Mouse (Mus musculus): ENCODE results near the gene Exosc7. TPM values are rescaled to one million over a fixed set of nuclear protein-coding genes. Genes with fewer than 3 reads are reported as not detected.

Gene Exosc7
- polyA plus RNA-seq, 1 experiment from 2014 or later, result 110 TPM

DNA sequence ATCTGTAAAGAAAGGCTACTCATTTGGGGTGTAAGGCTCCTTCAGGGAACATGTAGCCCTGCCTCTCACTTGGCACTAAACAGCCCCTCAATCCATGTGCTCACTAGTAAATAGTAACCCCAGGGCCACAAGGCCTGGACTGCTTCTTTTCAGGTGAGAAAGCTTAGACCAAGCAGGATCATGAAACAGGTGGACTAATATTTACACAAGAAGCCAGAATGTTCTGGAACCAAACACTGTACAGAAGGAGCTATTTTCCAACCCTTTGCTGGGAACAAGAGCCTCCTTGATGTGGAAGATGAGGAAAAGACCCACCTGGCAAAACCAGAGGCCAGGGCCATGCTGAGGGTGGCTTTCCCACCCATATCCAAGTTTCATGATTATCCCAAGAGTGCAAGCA lies 9.6 kb upstream of the Exosc7 start:
- peaks cover 9% of the 10 kb centered on the region; the same call in 1 of the 2 replicates for H3K36me3 ChIP-seq (ENCODE audit: control insufficient read depth, insufficient read depth, low read length)
- no peaks in the 10 kb centered on the region for H3K4me1 ChIP-seq (ENCODE audit: control insufficient read depth, insufficient read depth, low read length)
- H3K27me3 ChIP-seq (ENCODE audit: control insufficient read depth, insufficient read depth, low read length), result no peaks in the 10 kb centered on the region
- DNase-seq (ENCODE audit: low spot score) (no peak), ATAC-seq (ENCODE audit: insufficient read depth, low FRiP score, low TSS enrichment) (no peak)
- H3K27ac ChIP-seq (ENCODE audit: low read depth, low read length), result no peak overlapping the region
- no peak overlapping the region for H3K4me3 ChIP-seq (ENCODE audit: low read depth, low read length)
- H3K4me2 ChIP-seq (ENCODE audit: low read depth), result no peak overlapping the region
- H3K9ac ChIP-seq (ENCODE audit: low read length), result no peak overlapping the region
- no peaks in the 10 kb centered on the region for H3K9me3 ChIP-seq (ENCODE audit: control insufficient read depth, low read length)

GRCm38 (mm10) chr9:123104362-123104761 lies 8.7 kb upstream of the Exosc7 start:
- H3K9me3 ChIP-seq (ENCODE audit: control insufficient read depth, low read length), result no peaks in the 10 kb centered on the region
- no peak overlapping the region for H3K4me2 ChIP-seq (ENCODE audit: low read depth)
- H3K36me3 ChIP-seq (ENCODE audit: control insufficient read depth, insufficient read depth, low read length), result peaks cover 9% of the 10 kb centered on the region; the same call in 1 of the 2 replicates
- H3K27ac ChIP-seq (ENCODE audit: low read depth, low read length), result no peak overlapping the region
- no peak overlapping the region for H3K9ac ChIP-seq (ENCODE audit: low read length)
- DNase-seq (ENCODE audit: low spot score) (no peak), ATAC-seq (ENCODE audit: insufficient read depth, low FRiP score, low TSS enrichment) (no peak)
- no peaks in the 10 kb centered on the region for H3K4me1 ChIP-seq (ENCODE audit: control insufficient read depth, insufficient read depth, low read length)
- no peak overlapping the region for H3K4me3 ChIP-seq (ENCODE audit: low read depth, low read length)
- H3K27me3 ChIP-seq (ENCODE audit: control insufficient read depth, insufficient read depth, low read length), result no peaks in the 10 kb centered on the region

GRCm38 (mm10) chr9:123107186-123107585 lies 5.8 kb upstream of the Exosc7 start:
- no peak for DNase-seq (ENCODE audit: low spot score)
- no peak overlapping the region for H3K4me2 ChIP-seq (ENCODE audit: low read depth)
- no peaks in the 10 kb centered on the region for H3K9me3 ChIP-seq (ENCODE audit: control insufficient read depth, low read length)
- ATAC-seq (ENCODE audit: insufficient read depth, low FRiP score, low TSS enrichment), result no peak
- no peak overlapping the region for H3K4me3 ChIP-seq (ENCODE audit: low read depth, low read length)
- no peaks in the 10 kb centered on the region for H3K27me3 ChIP-seq (ENCODE audit: control insufficient read depth, insufficient read depth, low read length)
- 0 out of 2 replicates have a peak, but pooled peaks cover 3% of the 10 kb centered on the region for H3K36me3 ChIP-seq (ENCODE audit: control insufficient read depth, insufficient read depth, low read length)
- H3K4me1 ChIP-seq (ENCODE audit: control insufficient read depth, insufficient read depth, low read length), result peaks cover 3% of the 10 kb centered on the region; the same call in 1 of the 2 replicates
- H3K9ac ChIP-seq (ENCODE audit: low read length), result no peak overlapping the region
- no peak overlapping the region for H3K27ac ChIP-seq (ENCODE audit: low read depth, low read length)
- WGBS, result 94% methylated on average over 4 of the region's 4 CpGs

DNA sequence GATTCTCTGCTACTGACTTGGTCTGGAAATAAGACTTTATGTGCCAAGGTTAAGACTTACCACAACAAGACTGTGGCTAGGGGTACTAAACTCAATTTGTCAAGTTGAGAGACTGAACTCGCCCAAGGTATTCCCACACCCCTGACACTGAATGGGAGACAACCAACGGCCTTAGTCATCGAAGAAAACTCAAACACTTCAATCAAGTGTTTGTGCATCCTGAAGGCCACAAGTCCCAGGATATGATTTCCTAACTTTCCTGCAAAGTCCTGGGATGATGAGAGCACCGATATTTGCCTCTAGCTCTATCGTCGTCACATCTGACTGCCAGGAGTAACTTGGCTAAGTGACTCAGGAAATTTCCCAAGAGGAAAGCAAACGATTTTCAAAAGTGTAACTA lies 3.8 kb upstream of the Exosc7 start:
- ATAC-seq (ENCODE audit: insufficient read depth, low FRiP score, low TSS enrichment) (no peak), DNase-seq (ENCODE audit: low spot score) (no peak)
- 95% methylated on average over 7 of the region's 7 CpGs for WGBS
- Histone ChIP-seq H3K27me3 (ENCODE audit: control insufficient read depth, insufficient read depth, low read length) (no peaks in the 10 kb centered on the region), H3K9me3 (ENCODE audit: control insufficient read depth, low read length) (no peaks in the 10 kb centered on the region), H3K4me3 (ENCODE audit: low read depth, low read length) (no peak overlapping the region), H3K27ac (ENCODE audit: low read depth, low read length) (no peak overlapping the region), H3K36me3 (ENCODE audit: control insufficient read depth, insufficient read depth, low read length) (0 out of 2 replicates have a peak, but pooled peaks cover 3% of the 10 kb centered on the region), H3K4me1 (ENCODE audit: control insufficient read depth, insufficient read depth, low read length) (peaks cover 9% of the 10 kb centered on the region), H3K9ac (ENCODE audit: low read length) (no peak overlapping the region), H3K4me2 (ENCODE audit: low read depth) (no peak overlapping the region)

DNA sequence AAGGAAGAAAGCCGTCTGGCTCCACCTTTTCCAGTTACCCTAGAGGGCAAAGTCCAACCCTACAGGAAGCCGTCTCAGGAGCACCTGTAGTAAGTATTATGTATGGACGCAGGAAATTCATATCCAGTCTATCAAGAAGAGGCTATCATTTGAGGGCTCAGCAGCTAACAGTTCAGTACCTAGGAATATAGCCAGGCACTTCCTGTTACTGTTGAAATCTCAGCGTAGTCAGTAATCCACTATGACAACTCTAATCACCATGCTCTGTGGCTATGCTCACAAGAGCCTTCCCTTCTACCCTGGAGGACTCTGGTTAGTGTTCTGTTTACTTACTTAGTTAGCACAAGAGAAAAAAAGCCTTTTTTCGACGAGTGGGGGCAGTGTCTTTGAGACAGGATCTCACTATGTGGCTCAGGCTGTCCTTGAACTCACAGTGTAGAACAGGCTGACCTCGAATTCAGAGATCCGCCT lies 1.2 kb upstream of the Exosc7 start:
- Histone ChIP-seq H3K9me3 (ENCODE audit: control insufficient read depth, low read length) (no peaks in the 10 kb centered on the region), H3K4me1 (ENCODE audit: control insufficient read depth, insufficient read depth, low read length) (peaks cover 9% of the 10 kb centered on the region), H3K9ac (ENCODE audit: low read length) (peak overlapping the region; percentile 94), H3K27me3 (ENCODE audit: control insufficient read depth, insufficient read depth, low read length) (no peaks in the 10 kb centered on the region), H3K4me2 (ENCODE audit: low read depth) (peak overlapping the region; percentile 96), H3K27ac (ENCODE audit: low read depth, low read length) (no peak overlapping the region), H3K36me3 (ENCODE audit: control insufficient read depth, insufficient read depth, low read length) (0 out of 2 replicates have a peak, but pooled peaks cover 2% of the 10 kb centered on the region), H3K4me3 (ENCODE audit: low read depth, low read length) (peak overlapping the region; percentile 91)
- no peak for ATAC-seq (ENCODE audit: insufficient read depth, low FRiP score, low TSS enrichment)
- WGBS, result 68% methylated on average over 8 of the region's 8 CpGs
- DNase-seq (ENCODE audit: low spot score), result no peak

GRCm38 (mm10) chr9:123113931-123114330 lies 916 bp downstream of the Exosc7 start:
- no peaks in the 10 kb centered on the region for H3K9me3 ChIP-seq (ENCODE audit: control insufficient read depth, low read length)
- WGBS, result 69% methylated on average over 6 of the region's 6 CpGs
- no peak overlapping the region for H3K27ac ChIP-seq (ENCODE audit: low read depth, low read length)
- ATAC-seq (ENCODE audit: insufficient read depth, low FRiP score, low TSS enrichment) (no peak), DNase-seq (ENCODE audit: low spot score) (no peak)
- peaks cover 2% of the 10 kb centered on the region; the same call in 1 of the 2 replicates for H3K36me3 ChIP-seq (ENCODE audit: control insufficient read depth, insufficient read depth, low read length)
- peaks cover 9% of the 10 kb centered on the region for H3K4me1 ChIP-seq (ENCODE audit: control insufficient read depth, insufficient read depth, low read length)
- H3K4me3 ChIP-seq (ENCODE audit: low read depth, low read length), result peak overlapping the region; percentile 91
- no peaks in the 10 kb centered on the region for H3K27me3 ChIP-seq (ENCODE audit: control insufficient read depth, insufficient read depth, low read length)
- peak overlapping the region; percentile 96 for H3K4me2 ChIP-seq (ENCODE audit: low read depth)
- peak overlapping the region; percentile 94 for H3K9ac ChIP-seq (ENCODE audit: low read length)

DNA sequence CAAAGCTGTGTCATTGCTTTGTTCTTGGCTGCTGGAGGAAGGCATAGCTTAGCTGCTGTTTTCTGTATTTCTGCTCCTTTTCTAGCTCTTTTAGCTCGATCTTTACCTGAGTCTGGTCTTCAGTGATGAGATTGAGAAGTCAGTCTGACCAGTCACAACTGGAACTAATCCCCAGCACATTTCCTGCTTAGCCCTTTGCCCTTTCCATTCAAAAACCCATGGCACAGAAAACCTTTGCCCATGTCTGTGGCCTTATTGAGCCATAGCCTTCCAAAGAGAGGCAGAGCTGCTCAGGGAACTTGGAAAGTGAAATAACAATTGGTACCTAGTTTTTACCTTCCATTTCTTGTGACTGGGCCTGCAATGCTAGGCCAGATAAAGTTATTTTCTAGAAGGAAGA lies 2.6 kb downstream of the Exosc7 start:
- no peaks in the 10 kb centered on the region for H3K9me3 ChIP-seq (ENCODE audit: control insufficient read depth, low read length)
- H3K4me3 ChIP-seq (ENCODE audit: low read depth, low read length), result no peak overlapping the region
- ATAC-seq (ENCODE audit: insufficient read depth, low FRiP score, low TSS enrichment) (no peak), DNase-seq (ENCODE audit: low spot score) (no peak)
- peaks cover 9% of the 10 kb centered on the region for H3K4me1 ChIP-seq (ENCODE audit: control insufficient read depth, insufficient read depth, low read length)
- no peak overlapping the region for H3K9ac ChIP-seq (ENCODE audit: low read length)
- H3K36me3 ChIP-seq (ENCODE audit: control insufficient read depth, insufficient read depth, low read length), result peaks cover 7% of the 10 kb centered on the region
- H3K4me2 ChIP-seq (ENCODE audit: low read depth), result no peak overlapping the region
- 96% methylated on average over 1 of the region's 1 CpGs for WGBS
- no peaks in the 10 kb centered on the region for H3K27me3 ChIP-seq (ENCODE audit: control insufficient read depth, insufficient read depth, low read length)
- no peak overlapping the region for H3K27ac ChIP-seq (ENCODE audit: low read depth, low read length)

GRCm38 (mm10) chr9:123123017-123123416 lies 10.0 kb downstream of the Exosc7 start:
- no peak for ATAC-seq (ENCODE audit: insufficient read depth, low FRiP score, low TSS enrichment)
- H3K36me3 ChIP-seq (ENCODE audit: control insufficient read depth, insufficient read depth, low read length), result peaks cover 13% of the 10 kb centered on the region
- H3K9ac ChIP-seq (ENCODE audit: low read length), result no peak overlapping the region
- no peaks in the 10 kb centered on the region for H3K9me3 ChIP-seq (ENCODE audit: control insufficient read depth, low read length)
- H3K4me2 ChIP-seq (ENCODE audit: low read depth), result no peak overlapping the region
- no peaks in the 10 kb centered on the region for H3K27me3 ChIP-seq (ENCODE audit: control insufficient read depth, insufficient read depth, low read length)
- no peak overlapping the region for H3K4me3 ChIP-seq (ENCODE audit: low read depth, low read length)
- WGBS, result 94% methylated on average over 3 of the region's 3 CpGs
- no peak for DNase-seq (ENCODE audit: low spot score)
- no peak overlapping the region for H3K27ac ChIP-seq (ENCODE audit: low read depth, low read length)
- H3K4me1 ChIP-seq (ENCODE audit: control insufficient read depth, insufficient read depth, low read length), result no peaks in the 10 kb centered on the region

DNA sequence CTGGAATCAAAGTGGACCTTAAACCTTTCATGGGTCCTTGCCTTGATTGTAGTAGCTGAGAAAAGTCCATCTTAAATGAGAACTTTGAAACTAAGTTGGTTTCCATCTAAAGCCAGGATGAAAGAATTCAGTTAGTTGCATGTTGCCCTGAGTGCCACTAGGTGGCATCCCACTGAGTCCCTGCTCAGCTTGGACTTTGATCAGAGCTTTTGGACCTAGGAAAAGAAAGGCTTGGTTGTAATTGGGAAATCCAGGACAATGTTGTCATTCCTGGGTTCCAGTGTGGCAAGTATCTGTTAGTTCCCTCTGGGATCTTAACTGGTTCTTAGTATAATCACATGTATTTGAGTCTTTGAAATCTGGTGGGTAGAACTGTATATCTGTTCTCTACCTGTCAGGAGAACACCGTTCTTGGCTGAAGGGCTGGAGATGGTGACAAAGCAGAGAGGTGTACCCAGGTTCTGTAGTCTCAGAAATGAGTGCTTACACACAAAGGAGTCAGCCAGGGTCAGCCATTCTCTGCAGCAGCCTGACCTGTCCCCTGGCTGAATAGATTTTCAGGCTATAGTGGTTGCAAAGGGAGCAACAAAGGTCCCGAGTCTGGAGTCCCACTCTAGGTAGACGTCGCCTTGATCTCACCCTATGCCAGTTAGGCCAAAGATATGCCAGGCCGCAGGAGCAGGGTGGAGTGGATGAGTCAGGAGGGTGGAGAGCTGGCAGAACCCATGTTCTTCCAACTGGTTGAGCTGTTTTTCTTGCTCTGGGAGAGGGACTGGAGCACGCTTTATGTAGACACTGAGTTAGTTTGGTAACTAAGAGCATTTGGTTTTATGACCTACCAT lies 10.8 kb downstream of the Exosc7 start:
- ATAC-seq (ENCODE audit: insufficient read depth, low FRiP score, low TSS enrichment), result no peak
- no peaks in the 10 kb centered on the region for H3K9me3 ChIP-seq (ENCODE audit: control insufficient read depth, low read length)
- no peak overlapping the region for H3K27ac ChIP-seq (ENCODE audit: low read depth, low read length)
- WGBS, result 94% methylated on average over 6 of the region's 6 CpGs
- no peak for DNase-seq (ENCODE audit: low spot score)
- H3K27me3 ChIP-seq (ENCODE audit: control insufficient read depth, insufficient read depth, low read length), result no peaks in the 10 kb centered on the region
- H3K4me1 ChIP-seq (ENCODE audit: control insufficient read depth, insufficient read depth, low read length), result no peaks in the 10 kb centered on the region
- no peak overlapping the region for H3K9ac ChIP-seq (ENCODE audit: low read length)
- H3K4me3 ChIP-seq (ENCODE audit: low read depth, low read length), result no peak overlapping the region
- H3K36me3 ChIP-seq (ENCODE audit: control insufficient read depth, insufficient read depth, low read length), result peaks cover 13% of the 10 kb centered on the region
- no peak overlapping the region for H3K4me2 ChIP-seq (ENCODE audit: low read depth)

Data from neural tube, embryonic 11.5 days (tissue).